Mouse (Mus musculus) midbrain, postnatal 0 days (tissue): ENCODE measurements around the gene 2210011C24Rik. TPM values are rescaled to one million over a fixed set of nuclear protein-coding genes. Genes with fewer than 3 reads are reported as not detected.

ENCODE experiments used
- ATAC-seq: fragments of 200-750 bp; cut with Nextera tagmentation; 2 replicates; pipeline ENCODE4 v1.8.0; 2017; ENCODE audit warnings: moderate number of reproducible peaks, mild to moderate bottlenecking, moderate TSS enrichment, moderate library complexity; ENCODE audit not compliant: low FRiP score
- DNase-seq: peaks from one replicate; pipeline ENCODE4 v3.0.0-alpha.2; 2015; ENCODE audit warnings: low spot score
- H3K27ac ChIP-seq: fragments of 300-500 bp; sonication (generic); 2 replicates; pipeline ENCODE4 v1.5.1; 2014; ENCODE audit warnings: low read depth, mild to moderate bottlenecking, low read length, mixed read lengths
- H3K27me3 ChIP-seq: fragments of 300-500 bp; sonication (generic); 2 replicates; pipeline ENCODE4 v1.6.1; 2014; ENCODE audit warnings: low read length, control low read depth, mixed read lengths; ENCODE audit not compliant: insufficient read depth
- H3K36me3 ChIP-seq: fragments of 300-500 bp; sonication (generic); 2 replicates; pipeline ENCODE4 v1.6.1; 2014; ENCODE audit warnings: low read length, control low read depth, mixed read lengths; ENCODE audit not compliant: insufficient read depth
- H3K4me1 ChIP-seq: fragments of 300-500 bp; sonication (generic); 2 replicates; pipeline ENCODE4 v1.6.1; 2014; ENCODE audit warnings: mild to moderate bottlenecking, control low read depth, antibody characterized with exemption, low read length, mixed read lengths; ENCODE audit not compliant: insufficient read depth
- H3K4me2 ChIP-seq: fragments of 300-500 bp; sonication (generic); 2 replicates; pipeline ENCODE4 v1.6.1; 2014; ENCODE audit warnings: low read depth, mild to moderate bottlenecking, low read length, mixed read lengths; ENCODE audit not compliant: poor library complexity, severe bottlenecking
- H3K4me3 ChIP-seq: fragments of 300-500 bp; sonication (generic); 2 replicates; pipeline ENCODE4 v1.5.1; 2014; ENCODE audit warnings: low read depth, mild to moderate bottlenecking, low read length, moderate library complexity
- H3K9ac ChIP-seq: fragments of 300-500 bp; sonication (generic); replicated peaks from 2 replicates; pipeline ENCODE4 v1.6.1; 2014; ENCODE audit warnings: mild to moderate bottlenecking, low read length, moderate library complexity, mixed read lengths; ENCODE audit not compliant: poor library complexity, severe bottlenecking
- H3K9me3 ChIP-seq: fragments of 300-500 bp; sonication (generic); 2 replicates; pipeline ENCODE4 v1.6.1; 2016; ENCODE audit warnings: low read length, control low read depth
- CTCF ChIP-seq: IDR thresholded peaks from 2 replicates; pipeline ENCODE4 v1.5.1; 2016; ENCODE audit warnings: antibody characterized with exemption, mild to moderate bottlenecking
- WGBS: fragments of 180-500 bp; shearing (Covaris S2); extraction: QIAGEN DNeasy Blood & Tissue Kit; methylation state at CpG from one replicate; pipeline ENCODE4 v1.1.7; 2014; 5-methylcytosine and 5-hydroxymethylcytosine counted together
- polyA plus RNA-seq: library from polyadenylated mRNA; unstranded; fragments of >200 nt; fragmentation: Nextera tagmentation; extraction: Ambion mirVana; gene quantifications from 2 replicates; pipeline ENCODE4 v1.2.1, GENCODE M21; 2015
- total RNA-seq: library from RNA; depleted of rRNA; stranded (reverse); fragments of >200 nt; gene quantifications from 2 replicates; pipeline ENCODE4 v1.2.3, GENCODE M21; 2014

2210011C24Rik gene
- total and polyA plus RNA-seq, 2 experiments from 2014 or later: 0.43 to 0.66 TPM

DNA sequence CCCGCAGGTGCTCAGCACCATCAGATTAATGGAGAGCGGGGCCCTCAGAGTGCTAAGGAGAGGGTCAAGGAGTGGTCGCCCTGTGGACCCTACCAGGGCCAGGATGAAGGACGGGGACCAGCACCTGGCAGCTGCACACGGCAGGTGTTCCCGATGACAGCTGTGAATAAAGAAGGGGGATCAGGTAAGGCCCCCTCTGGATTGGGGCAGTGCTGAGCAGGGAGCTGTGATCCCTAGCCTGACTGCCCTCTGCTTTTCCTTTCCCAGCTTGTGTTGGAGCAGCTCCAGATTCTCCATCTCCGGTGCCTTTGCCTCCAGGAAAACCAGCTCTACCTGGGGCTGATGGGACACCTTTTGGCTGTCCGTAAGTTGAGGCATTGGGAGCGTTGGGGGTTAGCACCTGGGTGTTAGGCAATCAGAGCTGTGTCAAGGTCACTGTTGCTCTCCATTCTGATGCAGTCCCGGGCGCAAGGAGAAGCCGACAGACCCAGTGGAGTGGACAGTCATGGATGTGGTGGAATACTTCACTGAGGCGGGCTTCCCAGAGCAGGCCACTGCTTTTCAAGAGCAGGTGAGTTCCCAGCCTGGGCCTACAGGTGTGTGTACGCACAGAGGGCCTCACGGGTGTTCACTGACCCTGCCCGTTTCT, 12.8 kb downstream of the 2210011C24Rik start:
- Histone ChIP-seq H3K9ac (no peak overlapping the region; the same call in 1 of the 2 replicates), H3K4me1 (peaks cover 5% of the 10 kb centered on the region; the same call in 1 of the 2 replicates), H3K27me3 (no peaks in the 10 kb centered on the region), H3K27ac (no peak overlapping the region; the same call in 1 of the 2 replicates), H3K36me3 (no peaks in the 10 kb centered on the region), H3K4me3 (peak overlapping the region; percentile 73), H3K4me2 (peak overlapping the region; percentile 92), H3K9me3 (no peaks in the 10 kb centered on the region)
- no peak for TF ChIP-seq CTCF
- no peak for DNase-seq
- no peak for ATAC-seq
- 72% methylated on average over 16 of the region's 16 CpGs for WGBS

DNA sequence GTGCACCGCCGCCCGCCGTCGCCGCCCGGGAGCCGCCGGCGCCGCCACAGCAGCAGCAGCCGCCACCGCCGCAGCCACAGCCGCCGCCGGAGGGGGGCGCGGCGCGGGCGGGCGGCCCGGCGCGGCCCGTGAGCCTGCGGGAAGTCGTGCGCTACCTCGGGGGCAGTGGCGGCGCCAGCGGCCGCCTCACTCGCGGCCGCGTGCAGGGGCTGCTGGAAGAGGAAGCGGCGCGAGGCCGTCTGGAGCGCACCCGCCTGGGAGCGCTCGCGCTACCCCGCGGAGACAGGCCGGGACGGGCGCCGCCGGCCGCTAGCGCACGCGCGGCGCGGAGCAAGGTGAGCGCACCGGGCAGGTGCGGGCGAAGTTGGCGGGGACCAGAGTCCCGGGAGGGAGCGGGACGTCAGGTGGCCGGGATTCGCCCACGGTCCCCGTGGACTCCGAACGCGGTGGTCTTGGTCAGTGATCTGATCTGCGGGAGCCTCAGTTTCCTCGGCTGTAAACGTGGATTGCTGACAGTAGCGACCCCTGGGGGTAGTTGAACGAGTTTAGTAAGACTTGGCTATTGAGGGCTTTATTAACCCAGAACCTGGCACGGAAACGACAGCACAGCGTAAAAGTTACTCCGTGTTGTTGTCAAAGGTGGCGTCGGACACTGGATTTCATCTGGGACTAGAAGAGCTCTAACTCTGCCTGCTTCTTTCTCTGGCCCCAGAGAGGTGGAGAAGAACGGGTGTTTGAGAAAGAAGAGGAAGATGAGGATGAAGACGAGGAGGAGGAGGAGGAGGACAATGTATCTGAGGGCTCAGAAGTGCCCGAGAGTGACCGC, 13.5 kb downstream of the 2210011C24Rik start:
- Histone ChIP-seq H3K4me3 (peak overlapping the region; percentile 73), H3K27me3 (no peaks in the 10 kb centered on the region), H3K36me3 (no peaks in the 10 kb centered on the region), H3K4me2 (peak overlapping the region; percentile 92), H3K4me1 (peaks cover 5% of the 10 kb centered on the region; the same call in 1 of the 2 replicates), H3K27ac (peak overlapping the region; percentile 87), H3K9ac (peak overlapping the region; percentile 79), H3K9me3 (no peaks in the 10 kb centered on the region)
- ATAC-seq (0 out of 2 replicates have a peak, but pooled peaks have one; percentile 5), DNase-seq (peak; percentile 69)
- TF ChIP-seq CTCF: peak; percentile 72
- 1% methylated on average over 64 of the region's 92 CpGs for WGBS

DNA sequence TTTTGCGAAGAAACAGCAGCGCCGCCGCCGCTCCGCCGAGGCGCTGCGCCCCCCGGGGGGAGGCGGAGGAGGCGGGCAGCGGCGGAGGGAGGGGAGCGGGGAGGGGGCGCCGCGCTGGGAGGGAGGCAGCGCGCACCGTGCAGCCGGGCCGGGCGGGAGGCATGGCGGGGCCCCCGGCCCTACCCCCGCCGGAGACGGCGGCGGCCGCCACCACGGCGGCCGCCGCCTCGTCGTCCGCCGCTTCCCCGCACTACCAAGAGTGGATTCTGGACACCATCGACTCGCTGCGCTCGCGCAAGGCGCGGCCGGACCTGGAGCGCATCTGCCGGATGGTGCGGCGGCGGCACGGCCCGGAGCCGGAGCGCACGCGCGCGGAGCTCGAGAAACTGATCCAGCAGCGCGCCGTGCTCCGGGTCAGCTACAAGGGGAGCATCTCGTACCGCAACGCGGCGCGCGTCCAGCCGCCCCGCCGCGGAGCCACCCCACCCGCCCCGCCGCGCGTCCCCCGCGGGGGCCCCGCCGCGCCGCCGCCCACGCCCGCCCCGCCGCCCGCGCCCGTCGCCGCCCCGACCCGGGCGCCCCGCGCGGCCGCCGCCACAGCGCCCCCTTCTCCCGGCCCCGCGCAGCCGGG, 14.3 kb downstream of the 2210011C24Rik start, which contains the start of gene Samd1:
TSS of gene Samd1 (plus strand) at position 162 of the 631 bp plus-strand sequence.
- no peaks in the 10 kb centered on the region for H3K27me3 ChIP-seq
- H3K36me3 ChIP-seq: 0 out of 2 replicates have a peak, but pooled peaks cover 2% of the 10 kb centered on the region
- under 1% methylated on average over 47 of the region's 112 CpGs for WGBS
- peak within 1 kb of the TSS; percentile 73 for H3K4me3 ChIP-seq
- H3K9ac ChIP-seq: peak within 1 kb of the TSS; percentile 79
- no peak for TF ChIP-seq CTCF
- peaks cover 5% of the 10 kb centered on the region; the same call in 1 of the 2 replicates for H3K4me1 ChIP-seq
- H3K27ac ChIP-seq: peak within 1 kb of the TSS; percentile 87
- no peaks in the 10 kb centered on the region for H3K9me3 ChIP-seq
- ATAC-seq (peak; percentile 21; the same call in 1 of the 2 replicates), DNase-seq (peak; percentile 66)
- peak within 1 kb of the TSS; percentile 92 for H3K4me2 ChIP-seq

DNA sequence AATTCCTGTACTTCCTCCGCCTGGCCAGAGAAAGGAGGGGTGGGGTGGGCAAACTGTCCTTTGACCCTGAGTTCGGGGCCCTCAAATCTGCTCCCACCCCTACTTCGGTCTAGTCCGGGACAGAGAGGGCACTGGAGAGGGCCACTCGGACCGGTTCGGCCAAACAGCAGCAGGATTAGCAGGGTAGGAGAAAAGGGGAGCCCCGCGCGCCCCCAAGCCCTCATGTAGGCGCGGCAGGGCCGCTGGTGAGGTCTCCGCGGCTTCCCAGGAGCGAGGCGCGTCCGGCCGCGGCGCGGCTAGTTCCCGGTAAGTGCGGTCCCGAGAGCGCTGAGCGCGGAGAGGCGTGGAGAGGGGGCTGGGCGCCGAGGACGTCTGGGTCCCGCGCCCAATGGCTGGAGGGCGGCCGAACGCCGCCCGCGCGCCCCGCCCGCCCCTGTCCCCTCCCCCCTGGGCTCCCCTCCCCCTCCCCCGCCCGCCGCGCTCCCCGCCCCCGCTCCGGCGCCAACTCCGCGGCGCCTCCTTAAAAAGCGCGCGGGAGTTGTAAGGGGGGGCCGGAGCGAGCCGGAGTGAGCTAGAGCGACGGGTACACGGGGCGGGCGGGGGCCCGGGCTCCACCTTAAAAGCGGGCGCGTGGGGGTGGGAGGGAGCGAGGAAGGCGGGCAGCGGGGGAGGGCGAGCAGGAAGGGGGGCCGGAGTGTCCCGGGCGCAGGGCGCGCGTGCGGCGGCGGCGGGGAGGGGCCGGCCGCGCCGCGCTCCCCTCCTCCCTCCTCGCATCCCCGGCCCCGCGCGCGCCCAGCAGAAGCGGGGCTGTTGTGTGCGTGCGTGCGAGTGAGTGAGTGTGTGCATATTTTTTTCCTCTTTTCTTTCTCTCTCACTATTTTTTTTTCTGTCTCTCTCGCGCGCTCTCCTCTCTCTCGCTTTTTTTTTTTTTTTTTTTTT, 15.1 kb downstream of the 2210011C24Rik start:
- no peak for TF ChIP-seq CTCF
- under 1% methylated on average over 32 of the region's 103 CpGs for WGBS
- H3K4me3 ChIP-seq: peak overlapping the region; percentile 73
- H3K4me1 ChIP-seq: peaks cover 5% of the 10 kb centered on the region; the same call in 1 of the 2 replicates
- no peaks in the 10 kb centered on the region for H3K9me3 ChIP-seq
- H3K4me2 ChIP-seq: peak overlapping the region; percentile 92
- H3K36me3 ChIP-seq: peaks cover 8% of the 10 kb centered on the region
- peak overlapping the region; percentile 87 for H3K27ac ChIP-seq
- peak overlapping the region; percentile 79 for H3K9ac ChIP-seq
- no peaks in the 10 kb centered on the region for H3K27me3 ChIP-seq
- ATAC-seq (peak; percentile 71), DNase-seq (peak; percentile 86)

DNA sequence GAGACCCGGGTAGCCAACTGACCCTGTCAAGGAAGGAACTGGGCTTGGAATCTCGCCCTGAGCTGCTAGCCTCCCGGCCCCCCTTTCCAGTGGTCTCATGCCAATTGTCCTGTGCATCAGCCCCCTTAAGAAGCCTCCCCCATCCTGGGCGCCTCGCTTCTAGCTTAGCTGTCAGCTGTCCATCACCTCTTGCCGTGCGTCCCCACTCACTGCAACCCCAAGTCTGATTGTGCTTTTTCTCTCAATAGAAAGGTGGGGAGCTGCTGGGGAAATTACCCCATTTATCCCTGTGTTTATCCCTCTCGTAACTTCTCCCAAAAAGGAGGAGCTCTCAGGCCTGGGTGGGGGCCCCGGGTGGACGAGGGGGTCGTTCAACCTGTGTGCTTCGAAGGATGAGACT, 16.0 kb downstream of the 2210011C24Rik start:
- H3K4me3 ChIP-seq: peak overlapping the region; percentile 73
- H3K27me3 ChIP-seq: no peaks in the 10 kb centered on the region
- peaks cover 16% of the 10 kb centered on the region for H3K36me3 ChIP-seq
- TF ChIP-seq CTCF: no peak
- peak overlapping the region; percentile 92; the same call in 1 of the 2 replicates for H3K4me2 ChIP-seq
- H3K27ac ChIP-seq: no peak overlapping the region
- H3K9me3 ChIP-seq: no peaks in the 10 kb centered on the region
- DNase-seq (no peak), ATAC-seq (no peak)
- peaks cover 5% of the 10 kb centered on the region; the same call in 1 of the 2 replicates for H3K4me1 ChIP-seq
- WGBS: 13% methylated on average over 12 of the region's 12 CpGs
- no peak overlapping the region for H3K9ac ChIP-seq
